Mouse (Mus musculus) monocyte, adult 2 months (primary cell): Measurements from ENCODE around the gene Spag7.

Experiments used
- DNase-seq, 2 experiments: peaks; one replicate each; pipeline ENCODE4 v3.0.0; 2022; ENCODE audit warnings: low spot score in 2 of 2, low read depth in 1 of 2

The Spag7 gene

GRCm38 (mm10) chr11:70657573-70657972 is 11.6 kb downstream of the Spag7 start:
- no peak for DNase-seq

DNA sequence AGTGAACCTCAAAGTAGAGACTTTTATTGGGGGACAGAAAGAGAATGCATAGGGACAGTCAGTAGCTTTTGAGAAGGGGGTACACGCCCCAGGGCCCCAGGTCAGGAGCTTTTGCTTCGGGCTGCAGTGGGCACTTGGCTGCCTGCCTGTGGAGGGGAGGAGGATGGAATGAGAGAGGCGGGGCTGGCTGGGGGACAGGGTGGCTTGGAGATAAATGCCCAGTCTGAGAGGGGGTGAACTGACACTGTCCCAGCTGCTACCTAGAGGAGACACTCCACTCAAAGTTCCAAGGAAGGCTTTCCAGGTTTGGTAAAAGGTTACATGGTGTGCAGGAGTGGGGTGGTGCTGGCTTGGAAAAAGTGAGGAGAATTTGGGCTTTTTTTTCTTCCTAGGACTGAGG is 12.3 kb downstream of the Spag7 start, which contains the start of gene Eno3:
Gene Eno3 (plus strand): TSS at position 239 of the 400 bp plus-strand sequence.
- DNase-seq = no peak

DNA sequence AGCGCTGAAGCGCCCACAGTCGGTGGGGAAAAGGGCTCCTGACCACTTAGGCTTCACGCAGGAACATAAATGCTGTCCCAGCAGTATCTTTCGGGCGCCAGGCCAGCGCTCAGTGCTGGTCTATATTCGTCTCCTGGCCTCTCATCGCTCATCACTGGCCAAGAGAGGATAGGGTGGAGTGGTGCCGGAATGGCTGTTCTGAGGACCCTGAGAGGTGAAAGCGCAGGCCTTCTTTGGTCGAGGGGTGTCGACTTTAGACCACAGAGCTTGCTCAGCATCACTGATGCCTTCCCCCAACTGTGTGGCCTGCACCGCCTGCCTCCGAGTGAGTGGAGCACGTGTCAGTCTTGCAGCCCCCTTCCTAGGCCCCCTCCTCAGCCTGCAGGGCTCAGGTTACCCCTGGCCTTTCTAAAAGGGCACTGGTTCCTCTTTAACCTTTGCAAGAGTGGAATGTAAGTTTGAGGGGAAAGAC is 12.7 kb downstream of the Spag7 start:
- DNase-seq = no peak

- peak in 1 of 2 experiments; percentile 34 for DNase-seq
These were observed 13.4 kb downstream of the Spag7 start for GRCm38 (mm10) chr11:70655571-70656455.

DNA sequence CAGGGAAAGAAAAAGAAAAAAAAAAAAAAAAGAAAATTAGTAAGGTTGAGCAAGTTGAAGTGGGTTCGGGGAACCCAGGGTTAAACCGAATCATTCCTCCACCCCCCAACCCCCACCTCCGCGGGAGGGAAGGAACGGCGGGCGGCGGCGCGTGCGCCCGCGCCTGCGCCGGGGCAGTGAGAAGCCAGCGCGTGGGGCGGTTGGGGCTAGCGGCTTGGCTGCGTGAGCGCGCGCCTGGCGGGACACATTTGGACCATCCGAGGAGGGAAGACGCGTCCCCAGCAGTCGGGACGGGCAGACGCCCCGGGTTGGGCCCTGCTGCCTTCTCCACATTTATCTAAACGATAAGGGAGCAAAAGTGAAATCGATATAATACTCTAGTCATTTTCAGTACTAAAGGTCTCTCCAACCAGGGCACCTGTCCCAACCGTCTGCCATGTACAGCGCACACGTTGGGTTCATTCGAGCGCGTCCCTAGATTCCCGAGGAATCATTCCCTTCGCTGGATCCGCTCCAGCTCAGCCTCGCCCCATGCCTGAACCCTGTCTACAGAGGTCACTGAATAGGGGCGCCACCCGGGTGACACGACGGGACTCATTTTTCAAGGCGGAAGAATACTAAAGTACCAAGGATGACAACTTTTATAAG is 14.2 kb downstream of the Spag7 start:
- DNase-seq = peak in 1 of 2 experiments; percentile 51

DNA sequence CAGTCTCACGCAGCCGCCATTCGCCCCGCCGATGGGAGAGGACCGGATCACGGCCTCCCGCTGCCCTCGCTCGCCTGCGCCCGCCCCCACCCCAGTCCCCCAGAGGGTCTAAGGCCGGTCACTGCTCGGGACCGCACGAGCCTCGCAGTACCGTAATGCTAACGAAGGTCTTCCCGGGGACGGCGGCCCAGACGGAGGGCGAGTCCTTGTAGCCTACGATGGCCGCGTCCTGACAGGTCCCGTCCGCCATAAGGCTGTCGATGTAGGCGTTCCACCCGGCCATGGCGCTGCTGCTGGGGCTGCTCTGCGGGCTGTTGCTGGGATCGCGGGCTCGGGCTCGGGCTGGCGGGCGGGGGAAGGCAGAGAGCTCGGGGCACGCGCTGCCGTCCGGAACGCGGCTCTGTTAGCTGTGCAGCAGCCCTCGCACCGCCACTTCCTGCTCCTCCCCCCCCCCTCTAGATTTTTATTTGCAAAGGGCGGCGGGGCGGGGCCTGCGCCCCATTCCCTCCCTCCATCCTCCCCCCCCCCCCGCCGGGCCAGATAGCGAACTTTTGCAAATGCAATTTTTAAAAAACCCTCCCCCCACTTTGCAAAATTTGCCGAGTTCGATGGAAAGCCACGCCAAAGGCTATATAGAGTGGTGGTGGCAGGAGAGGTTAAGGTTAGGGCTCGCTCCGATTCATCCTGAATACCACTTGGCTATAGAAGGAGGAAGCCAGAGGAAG is 14.9 kb downstream of the Spag7 start, which contains the start of gene Pfn1:
Gene Pfn1 (minus strand): TSS at position 447 of the 725 bp plus-strand sequence.
- no peak for DNase-seq

DNA sequence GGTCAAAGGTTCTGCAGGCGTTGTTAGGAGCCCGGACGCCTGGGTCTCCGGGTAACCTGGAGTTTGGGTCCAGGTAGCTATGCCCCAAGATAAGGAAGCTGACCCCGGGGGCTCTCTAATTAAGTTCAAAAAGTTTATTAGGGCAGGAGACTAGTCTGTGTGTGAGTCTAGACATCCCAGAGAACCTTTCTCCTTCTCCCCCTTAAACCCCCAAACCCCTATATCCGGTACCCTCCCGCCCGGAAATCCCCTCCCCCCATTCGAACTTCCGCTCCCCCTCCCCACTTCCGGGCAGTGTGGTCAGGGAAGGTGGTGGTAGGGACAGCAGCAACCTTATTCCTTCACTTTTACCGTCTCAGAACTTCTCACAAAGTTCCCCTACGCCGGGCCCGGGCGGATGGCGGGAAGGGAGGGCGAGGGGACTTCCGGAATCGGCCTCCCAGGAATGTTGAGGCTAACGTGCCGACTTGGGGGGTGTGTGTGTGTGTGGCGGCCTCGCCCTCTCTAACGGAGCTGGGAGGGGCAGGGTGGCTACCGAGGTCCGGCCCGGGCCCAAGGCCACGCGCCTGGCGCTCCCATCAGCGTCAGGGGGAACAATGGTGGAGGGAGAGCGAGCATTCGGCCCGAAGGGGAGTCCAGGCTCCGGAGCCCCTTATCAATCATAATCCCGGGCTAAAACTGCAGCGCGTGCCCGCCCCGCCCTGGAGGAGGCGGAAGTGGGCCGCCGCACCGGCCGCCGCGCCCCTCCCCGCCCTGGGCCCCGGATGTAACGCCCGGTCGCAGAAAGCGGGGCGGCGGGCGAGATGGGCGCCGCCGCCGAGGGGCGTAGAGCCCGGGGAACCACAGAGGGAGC is 15.6 kb downstream of the Spag7 start:
- DNase-seq = no peak

DNA sequence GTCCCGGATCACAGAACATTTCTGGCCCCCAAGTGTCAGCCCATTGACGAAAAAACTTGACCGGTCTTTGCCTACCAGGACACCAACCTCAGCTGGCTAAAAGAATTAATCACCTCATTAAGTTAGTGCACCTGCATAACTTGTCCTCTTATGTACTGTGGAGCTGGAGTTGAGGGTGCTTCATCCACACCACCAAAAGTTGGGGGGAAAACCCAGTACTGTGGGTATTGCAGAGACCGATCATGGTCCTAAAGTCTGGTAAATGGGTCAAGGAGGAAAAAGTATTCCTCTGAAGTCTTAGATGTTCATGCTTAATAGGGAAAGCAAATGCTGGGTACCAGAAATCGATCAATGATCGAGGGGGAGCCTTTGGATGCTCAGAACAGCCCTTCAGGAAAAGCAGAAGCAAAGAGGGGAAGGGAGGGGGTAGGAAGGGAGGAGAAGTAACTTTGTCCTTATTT is 16.3 kb downstream of the Spag7 start:
- no peak for DNase-seq

DNA sequence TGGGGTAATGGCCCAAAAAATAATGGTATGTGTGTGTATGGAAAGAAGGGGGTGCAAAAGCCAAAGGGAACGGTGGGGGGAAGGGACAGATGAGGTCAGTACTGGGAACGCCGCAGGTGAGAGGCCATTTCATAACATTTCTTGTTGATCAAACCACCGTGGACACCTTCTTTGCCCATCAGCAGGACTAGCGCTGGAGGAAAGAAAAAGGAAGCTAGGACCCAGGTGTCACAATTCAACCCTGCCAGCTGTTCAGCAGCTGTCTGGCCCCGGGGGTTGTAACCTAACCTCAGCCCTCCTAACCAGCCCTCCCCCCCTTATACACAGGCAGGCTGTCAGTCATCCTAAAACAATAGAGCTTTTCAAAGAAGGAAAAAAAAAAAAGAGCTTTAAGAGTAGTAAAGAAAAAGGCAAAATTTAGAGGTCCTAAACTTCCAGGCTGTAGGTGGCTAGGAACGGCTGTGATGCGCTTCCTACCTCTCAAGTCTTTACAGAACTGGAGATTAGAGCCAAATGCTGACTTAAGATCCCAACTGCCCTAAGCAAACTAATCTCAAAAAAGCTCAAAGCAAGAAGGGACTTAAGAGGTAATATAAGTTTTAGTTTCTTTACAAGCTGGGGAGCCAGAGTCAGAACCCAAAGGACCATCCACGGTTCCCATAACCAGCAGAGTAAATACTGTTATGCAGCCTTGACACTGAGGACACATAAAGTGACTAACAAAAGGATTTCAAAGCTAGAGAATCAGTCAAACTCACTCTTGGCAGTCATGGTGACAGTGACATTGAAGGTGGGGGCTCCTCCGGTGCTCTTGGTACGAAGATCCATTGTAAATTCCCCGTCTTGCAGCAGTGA is 17.0 kb downstream of the Spag7 start:
- DNase-seq = no peak

DNA sequence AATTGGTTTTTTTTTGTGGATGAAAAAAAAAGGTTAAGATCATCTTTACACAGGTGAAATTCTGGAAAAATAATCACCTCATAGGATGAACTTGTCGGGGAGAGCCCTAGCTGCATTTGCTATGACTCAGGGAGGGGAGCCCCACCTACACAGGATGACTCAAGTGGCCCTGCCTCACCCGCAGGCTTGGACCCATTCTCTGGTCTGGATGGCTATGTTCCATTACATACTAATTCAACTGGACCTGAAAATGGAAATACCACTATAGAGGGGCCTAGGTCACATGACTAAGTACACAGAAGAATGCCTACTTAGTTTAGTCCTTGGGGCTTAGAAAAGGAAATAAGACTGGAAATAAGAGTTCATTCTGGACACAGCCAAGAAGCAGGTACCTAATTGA is 17.8 kb downstream of the Spag7 start:
- DNase-seq = no peak

DNA sequence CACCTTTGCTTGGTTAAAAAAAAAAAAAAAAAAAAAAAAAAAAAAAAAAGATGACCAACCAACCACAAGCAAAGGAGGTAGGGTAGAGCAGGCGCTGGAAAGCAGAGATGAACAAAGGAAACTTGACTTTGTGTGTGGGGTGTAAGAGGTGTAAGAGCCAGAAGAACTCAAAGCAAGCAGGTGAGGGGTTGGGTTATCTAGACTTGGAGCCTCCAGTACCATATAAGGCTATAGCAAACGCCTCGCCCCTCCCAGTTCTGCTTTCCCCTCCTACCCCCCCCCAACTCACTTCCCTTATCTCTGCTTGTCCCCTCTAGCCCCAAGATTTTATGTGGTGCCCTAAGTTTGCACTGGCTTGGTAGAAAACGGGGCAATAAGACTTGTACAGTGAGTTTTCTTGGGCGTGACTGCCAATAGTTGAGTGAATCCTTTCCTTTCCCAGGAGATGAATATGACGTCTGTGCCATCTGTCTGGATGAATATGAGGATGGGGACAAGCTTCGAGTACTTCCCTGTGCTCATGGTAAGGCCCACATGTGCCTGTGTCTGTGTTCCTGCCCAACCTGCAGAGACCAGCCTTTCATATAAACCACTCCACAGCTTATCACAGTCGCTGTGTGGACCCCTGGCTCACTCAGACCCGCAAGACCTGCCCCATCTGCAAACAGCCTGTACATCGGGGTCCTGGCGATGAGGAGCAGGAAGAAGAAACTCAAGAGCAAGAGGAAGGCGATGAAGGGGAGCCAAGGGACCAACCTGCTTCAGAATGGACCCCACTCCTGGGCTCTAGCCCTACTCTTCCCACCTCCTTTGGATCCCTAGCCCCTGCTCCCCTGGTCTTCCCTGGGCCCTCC is 18.7 kb downstream of the Spag7 start:
- no peak for DNase-seq

DNA sequence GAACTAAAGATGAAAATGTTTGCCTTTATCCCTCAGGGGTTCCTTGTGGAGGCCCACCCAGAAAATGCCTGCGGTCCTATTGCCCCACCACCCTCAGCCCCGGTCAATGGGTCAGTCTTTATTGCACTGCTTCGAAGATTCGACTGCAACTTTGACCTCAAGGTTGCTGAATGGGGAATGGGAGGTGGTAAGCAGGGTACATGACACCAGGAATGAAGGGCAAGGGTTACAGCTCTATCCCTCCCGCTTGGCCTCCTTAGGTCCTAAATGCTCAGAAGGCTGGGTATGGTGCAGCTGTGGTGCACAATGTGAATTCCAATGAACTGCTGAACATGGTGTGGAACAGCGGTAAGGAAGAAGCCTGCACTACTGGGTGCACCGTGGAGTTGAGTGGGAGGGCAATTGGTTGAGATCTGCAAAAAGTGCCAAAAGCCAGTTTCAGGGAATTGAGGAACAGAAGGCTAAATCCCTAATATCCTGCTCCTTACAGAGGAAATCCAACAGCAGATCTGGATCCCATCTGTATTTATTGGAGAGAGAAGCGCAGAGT is 20.0 kb downstream of the Spag7 start:
- no peak for DNase-seq

DNA sequence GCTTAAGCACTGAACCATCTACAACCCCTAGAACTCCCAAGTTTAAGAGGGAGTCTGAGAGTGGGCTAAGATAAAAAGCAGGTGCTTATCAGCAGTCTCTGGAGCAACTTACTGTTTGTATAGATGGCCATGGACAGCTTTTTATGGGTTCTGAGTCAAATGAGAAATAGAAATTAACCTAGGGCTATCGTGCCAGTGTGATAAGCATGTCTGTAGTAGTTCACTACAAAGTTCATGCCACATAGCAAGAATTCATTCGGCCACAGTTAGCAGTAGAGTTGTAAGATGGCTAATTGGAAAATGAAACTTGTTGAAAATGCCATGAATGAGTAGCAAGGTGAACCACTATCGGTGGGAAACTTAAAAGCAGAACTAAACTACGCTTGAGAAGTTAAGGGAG is 20.7 kb downstream of the Spag7 start:
- DNase-seq = no peak

GRCm38 (mm10) chr11:70647716-70648420 is 21.3 kb downstream of the Spag7 start:
- no peak for DNase-seq

- DNase-seq = peak; percentile 83 to 88
These were observed 22.2 kb downstream of the Spag7 start, which contains the start of the genes Rnf167 and Slc25a11 for GRCm38 (mm10) chr11:70646691-70647650. Gene Rnf167, plus strand, starts transcription at chr11:70647235. Gene Slc25a11, minus strand, starts transcription at chr11:70647479.

DNA sequence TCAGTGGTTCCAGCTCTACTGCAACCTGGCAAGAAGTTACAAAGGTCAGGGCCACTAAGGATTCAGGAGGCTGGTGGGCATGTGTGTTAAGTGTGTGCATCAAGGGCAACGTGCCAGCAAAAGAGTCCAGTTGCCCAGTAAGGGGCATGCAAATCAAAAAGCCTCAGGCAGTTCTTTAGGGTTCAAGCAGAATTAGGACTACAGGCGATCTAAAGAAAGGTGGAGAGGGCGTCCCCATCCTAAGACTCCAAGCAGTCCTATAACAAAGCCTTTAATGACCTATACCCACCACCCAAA is 23.0 kb downstream of the Spag7 start:
- DNase-seq = no peak
